Mouse (Mus musculus) neutrophil, adult 5-6 weeks (primary cell): Measurements from ENCODE around the gene Gm8914. TPM values are rescaled to one million over a fixed set of nuclear protein-coding genes. Genes with fewer than 3 reads are reported as not detected.
"Not testable (repeated sequence)": the region's sequence is repeated elsewhere in the genome, so short reads cannot be mapped to it uniquely, and the experiment has no call there.

Experiments used
- ATAC-seq: fragments of 151-379, 151-347 bp; 2 replicates; pipeline ENCODE4 v1.8.0; 2017; ENCODE audit warnings: mild to moderate bottlenecking, moderate TSS enrichment; ENCODE audit not compliant: insufficient number of reproducible peaks, poor library complexity, low FRiP score, severe bottlenecking; ENCODE audit errors: extremely low read depth
- total RNA-seq: library from RNA; stranded (forward); fragments of 200-1000 nt; gene quantifications from 2 replicates; pipeline ENCODE4 v1.2.3, GENCODE M21; 2017

Gm8914 gene
- not detected in 2 replicates for total RNA-seq

DNA sequence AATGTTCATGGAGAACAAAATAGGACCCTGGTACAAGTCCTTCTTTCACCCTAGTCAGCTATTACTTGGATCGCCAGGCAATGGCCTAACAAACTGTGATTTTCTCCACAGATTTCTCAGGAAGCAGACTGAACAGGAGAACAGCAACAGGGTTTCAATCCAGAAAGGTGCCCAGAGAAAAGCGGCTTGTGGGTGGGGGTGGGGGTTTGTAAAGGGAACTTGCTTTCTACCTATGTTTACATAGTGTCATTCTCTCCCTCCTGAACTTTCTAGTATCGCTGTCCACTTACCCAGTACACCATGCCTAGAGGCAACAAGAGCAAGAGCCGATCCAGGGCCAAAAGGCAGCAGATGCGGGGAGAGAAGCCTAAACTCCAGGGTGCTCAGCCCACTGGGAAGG, at the start of gene Gm8914:
Gene Gm8914 (plus strand): TSS at position 301 of the 400 bp plus-strand sequence.
- not testable (repeated sequence) for ATAC-seq

Other genes with a start within 250 kb of the Gm8914 start
- gene Mageb2, start 148.4 kb upstream of the Gm8914 start, total RNA-seq = not detected in 2 replicates
- gene Gm5072, start 87.6 kb upstream of the Gm8914 start, total RNA-seq = not detected in 2 replicates
- gene 1700084M14Rik, start 95.8 kb downstream of the Gm8914 start, total RNA-seq = not detected in 2 replicates
- not detected in 2 replicates for gene Gm14781, start 152.1 kb downstream of the Gm8914 start, total RNA-seq